Mouse (Mus musculus) heart, postnatal 0 days (tissue): ENCODE data around the gene Bcas3.

ENCODE experiments used
- CTCF ChIP-seq: IDR thresholded peaks from 2 replicates; pipeline ENCODE4 v1.5.1; 2016; ENCODE audit warnings: antibody characterized with exemption, control low read depth, low read depth
- EP300 ChIP-seq: IDR thresholded peaks from 2 replicates; pipeline ENCODE4 v1.6.1; 2016; ENCODE audit warnings: antibody characterized with exemption, low read depth

DNA sequence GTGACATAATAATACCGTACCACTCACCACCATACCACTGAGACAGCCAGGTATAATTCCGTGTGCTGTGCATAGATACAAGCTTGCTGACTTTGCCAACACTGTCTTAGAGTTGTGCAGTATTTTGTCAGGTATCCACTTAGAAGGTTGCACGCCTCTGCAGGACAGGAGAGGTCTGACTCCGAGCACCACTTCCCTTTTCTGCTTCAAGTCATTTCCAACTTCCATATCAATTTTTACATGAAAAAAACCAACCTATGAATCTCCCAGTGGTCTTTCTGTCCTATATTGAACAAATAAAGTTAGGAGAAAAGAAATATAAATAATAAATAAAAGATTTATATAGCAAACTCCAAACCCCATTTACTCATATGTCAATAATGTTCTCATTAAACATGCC is 152.8 kb downstream of the Bcas3 start:
- TF ChIP-seq CTCF: no peak
- TF ChIP-seq EP300: no peak
